Mouse (Mus musculus): ENCODE data around the gene Srgap3. TPM values are rescaled to one million over a fixed set of nuclear protein-coding genes. Genes with fewer than 3 reads are reported as not detected.

Gene Srgap3
- polyA plus RNA-seq, 1 experiment from 2014 or later, result 31.4 TPM

DNA sequence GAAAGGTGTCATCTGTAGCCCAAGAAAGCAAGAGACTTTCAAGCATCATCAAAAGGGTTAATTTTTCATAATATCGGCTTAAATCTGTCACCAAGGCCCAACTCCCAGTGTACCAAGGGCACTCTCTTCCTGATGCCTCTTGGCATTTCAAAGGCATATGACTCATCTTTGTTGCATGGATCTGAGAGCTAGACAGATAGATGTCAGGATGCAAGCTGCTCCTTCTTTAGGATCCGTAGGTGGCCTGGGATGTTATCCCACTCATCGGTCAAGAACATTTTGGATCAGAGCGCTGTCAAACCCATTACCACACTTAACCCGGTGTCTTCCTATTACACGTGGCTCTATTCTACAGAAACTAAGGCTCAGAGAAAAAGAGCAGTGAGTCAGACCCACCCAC is 192.1 kb downstream of the Srgap3 start:
- Histone ChIP-seq H3K4me1 (ENCODE audit: control insufficient read depth, insufficient read depth, low read length) (no peaks in the 10 kb centered on the region), H3K27me3 (replicated peaks; ENCODE audit: control insufficient read depth, insufficient read depth, low read length) (no peaks in the 10 kb centered on the region), H3K4me3 (ENCODE audit: low read depth, low read length) (no peak overlapping the region), H3K27ac (ENCODE audit: low read depth, low read length) (no peak overlapping the region), H3K9ac (ENCODE audit: low read length) (no peak overlapping the region), H3K4me2 (ENCODE audit: low read length) (no peak overlapping the region), H3K36me3 (ENCODE audit: control insufficient read depth, insufficient read depth, low read length) (peaks cover 59% of the 10 kb centered on the region), H3K9me3 (replicated peaks; ENCODE audit: control insufficient read depth, low read length) (no peaks in the 10 kb centered on the region)
- DNase-seq (ENCODE audit: low spot score) (no peak), ATAC-seq (no peak)
- 95% methylated on average over 6 of the region's 6 CpGs for WGBS

DNA sequence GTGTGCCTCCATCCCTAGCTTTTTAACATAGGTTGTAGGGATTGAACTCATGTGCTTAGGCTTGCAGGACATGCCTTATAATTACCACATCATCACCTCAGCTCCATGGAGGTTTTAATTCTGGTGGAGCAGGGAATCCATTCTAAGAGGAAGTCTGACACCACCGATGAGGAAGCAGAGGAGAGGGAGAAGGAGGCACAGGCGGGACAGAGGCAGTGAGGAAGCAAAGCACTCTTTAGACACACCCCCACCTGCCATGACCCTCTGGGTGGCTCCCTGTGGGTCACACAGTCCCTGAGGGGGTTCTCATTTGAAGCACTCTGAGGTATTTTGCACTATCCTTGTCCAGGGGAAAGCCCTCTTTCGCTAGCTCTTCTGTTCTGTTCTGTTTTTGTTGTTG is 194.5 kb downstream of the Srgap3 start:
- Histone ChIP-seq H3K4me2 (ENCODE audit: low read length) (no peak overlapping the region), H3K36me3 (ENCODE audit: control insufficient read depth, insufficient read depth, low read length) (peaks cover 53% of the 10 kb centered on the region), H3K9me3 (replicated peaks; ENCODE audit: control insufficient read depth, low read length) (no peaks in the 10 kb centered on the region), H3K4me3 (ENCODE audit: low read depth, low read length) (no peak overlapping the region), H3K27me3 (replicated peaks; ENCODE audit: control insufficient read depth, insufficient read depth, low read length) (no peaks in the 10 kb centered on the region), H3K27ac (ENCODE audit: low read depth, low read length) (no peak overlapping the region), H3K4me1 (ENCODE audit: control insufficient read depth, insufficient read depth, low read length) (no peaks in the 10 kb centered on the region), H3K9ac (ENCODE audit: low read length) (no peak overlapping the region)
- ATAC-seq, result no peak
- WGBS, result 90% methylated on average over 3 of the region's 3 CpGs
- no peak for DNase-seq (ENCODE audit: low spot score)

- H3K4me2 ChIP-seq (ENCODE audit: low read length), result no peak overlapping the region
- 85% methylated on average over 5 of the region's 5 CpGs for WGBS
- DNase-seq (ENCODE audit: low spot score) (no peak), ATAC-seq (no peak)
- H3K4me3 ChIP-seq (ENCODE audit: low read depth, low read length), result no peak overlapping the region
- H3K36me3 ChIP-seq (ENCODE audit: control insufficient read depth, insufficient read depth, low read length), result peaks cover 52% of the 10 kb centered on the region
- no peak overlapping the region for H3K9ac ChIP-seq (ENCODE audit: low read length)
- H3K9me3 ChIP-seq (replicated peaks; ENCODE audit: control insufficient read depth, low read length), result no peaks in the 10 kb centered on the region
- no peaks in the 10 kb centered on the region for H3K27me3 ChIP-seq (replicated peaks; ENCODE audit: control insufficient read depth, insufficient read depth, low read length)
- no peaks in the 10 kb centered on the region for H3K4me1 ChIP-seq (ENCODE audit: control insufficient read depth, insufficient read depth, low read length)
- no peak overlapping the region for H3K27ac ChIP-seq (ENCODE audit: low read depth, low read length)
Observed at GRCm38 (mm10) chr6:112752007-112752406, 195.1 kb downstream of the Srgap3 start.

- ATAC-seq, result no peak
- no peak overlapping the region for H3K9ac ChIP-seq (ENCODE audit: low read length)
- no peaks in the 10 kb centered on the region for H3K27me3 ChIP-seq (replicated peaks; ENCODE audit: control insufficient read depth, insufficient read depth, low read length)
- no peaks in the 10 kb centered on the region for H3K4me1 ChIP-seq (ENCODE audit: control insufficient read depth, insufficient read depth, low read length)
- H3K9me3 ChIP-seq (replicated peaks; ENCODE audit: control insufficient read depth, low read length), result no peaks in the 10 kb centered on the region
- no peak overlapping the region for H3K4me2 ChIP-seq (ENCODE audit: low read length)
- no peak overlapping the region for H3K4me3 ChIP-seq (ENCODE audit: low read depth, low read length)
- DNase-seq (ENCODE audit: low spot score), result no peak
- WGBS, result 93% methylated on average over 2 of the region's 2 CpGs
- H3K36me3 ChIP-seq (ENCODE audit: control insufficient read depth, insufficient read depth, low read length), result peaks cover 92% of the 10 kb centered on the region
- H3K27ac ChIP-seq (ENCODE audit: low read depth, low read length), result no peak overlapping the region
Observed at GRCm38 (mm10) chr6:112742297-112742696, 204.8 kb downstream of the Srgap3 start.

GRCm38 (mm10) chr6:112741766-112742165 is 205.3 kb downstream of the Srgap3 start:
- H3K27me3 ChIP-seq (replicated peaks; ENCODE audit: control insufficient read depth, insufficient read depth, low read length), result no peaks in the 10 kb centered on the region
- H3K36me3 ChIP-seq (ENCODE audit: control insufficient read depth, insufficient read depth, low read length), result peaks cover 93% of the 10 kb centered on the region
- H3K4me1 ChIP-seq (ENCODE audit: control insufficient read depth, insufficient read depth, low read length), result no peaks in the 10 kb centered on the region
- ATAC-seq (no peak), DNase-seq (ENCODE audit: low spot score) (no peak)
- no peak overlapping the region for H3K4me3 ChIP-seq (ENCODE audit: low read depth, low read length)
- no peak overlapping the region for H3K27ac ChIP-seq (ENCODE audit: low read depth, low read length)
- H3K9me3 ChIP-seq (replicated peaks; ENCODE audit: control insufficient read depth, low read length), result no peaks in the 10 kb centered on the region
- no peak overlapping the region for H3K4me2 ChIP-seq (ENCODE audit: low read length)
- no peak overlapping the region for H3K9ac ChIP-seq (ENCODE audit: low read length)
- WGBS, result 93% methylated on average over 5 of the region's 5 CpGs

DNA sequence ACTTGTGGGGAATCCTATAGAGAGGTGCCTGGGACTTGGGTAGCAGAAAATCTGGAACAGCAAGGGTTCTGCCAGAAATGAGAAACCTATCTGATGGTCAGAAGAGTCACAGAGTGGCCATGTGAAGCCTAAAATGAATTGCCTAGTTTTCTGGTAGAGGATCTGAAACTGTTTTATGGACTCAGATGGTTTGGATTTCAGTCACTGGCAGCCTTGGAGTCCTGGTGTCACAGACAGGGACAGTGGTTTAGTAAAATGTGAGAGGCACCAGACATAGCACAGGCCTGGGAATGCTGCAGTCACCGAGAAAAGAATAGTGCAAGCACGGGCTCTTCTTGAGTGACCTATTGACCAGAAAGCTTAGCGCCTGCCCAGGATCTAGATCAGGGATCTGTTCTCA is 207.4 kb downstream of the Srgap3 start:
- Histone ChIP-seq H3K27ac (ENCODE audit: low read depth, low read length) (no peak overlapping the region), H3K4me1 (ENCODE audit: control insufficient read depth, insufficient read depth, low read length) (no peaks in the 10 kb centered on the region), H3K36me3 (ENCODE audit: control insufficient read depth, insufficient read depth, low read length) (peaks cover 96% of the 10 kb centered on the region), H3K4me2 (ENCODE audit: low read length) (no peak overlapping the region), H3K9ac (ENCODE audit: low read length) (no peak overlapping the region), H3K9me3 (replicated peaks; ENCODE audit: control insufficient read depth, low read length) (no peaks in the 10 kb centered on the region), H3K4me3 (ENCODE audit: low read depth, low read length) (no peak overlapping the region), H3K27me3 (replicated peaks; ENCODE audit: control insufficient read depth, insufficient read depth, low read length) (no peaks in the 10 kb centered on the region)
- DNase-seq (ENCODE audit: low spot score) (no peak), ATAC-seq (no peak)
- WGBS, result 97% methylated on average over 3 of the region's 3 CpGs

GRCm38 (mm10) chr6:112738924-112739323 is 208.1 kb downstream of the Srgap3 start:
- Histone ChIP-seq H3K9me3 (replicated peaks; ENCODE audit: control insufficient read depth, low read length) (no peaks in the 10 kb centered on the region), H3K27me3 (replicated peaks; ENCODE audit: control insufficient read depth, insufficient read depth, low read length) (no peaks in the 10 kb centered on the region), H3K4me3 (ENCODE audit: low read depth, low read length) (no peak overlapping the region), H3K4me1 (ENCODE audit: control insufficient read depth, insufficient read depth, low read length) (no peaks in the 10 kb centered on the region), H3K36me3 (ENCODE audit: control insufficient read depth, insufficient read depth, low read length) (peaks cover 97% of the 10 kb centered on the region), H3K4me2 (ENCODE audit: low read length) (no peak overlapping the region), H3K27ac (ENCODE audit: low read depth, low read length) (no peak overlapping the region), H3K9ac (ENCODE audit: low read length) (no peak overlapping the region)
- DNase-seq (ENCODE audit: low spot score) (no peak), ATAC-seq (no peak)
- 91% methylated on average over 6 of the region's 6 CpGs for WGBS

DNA sequence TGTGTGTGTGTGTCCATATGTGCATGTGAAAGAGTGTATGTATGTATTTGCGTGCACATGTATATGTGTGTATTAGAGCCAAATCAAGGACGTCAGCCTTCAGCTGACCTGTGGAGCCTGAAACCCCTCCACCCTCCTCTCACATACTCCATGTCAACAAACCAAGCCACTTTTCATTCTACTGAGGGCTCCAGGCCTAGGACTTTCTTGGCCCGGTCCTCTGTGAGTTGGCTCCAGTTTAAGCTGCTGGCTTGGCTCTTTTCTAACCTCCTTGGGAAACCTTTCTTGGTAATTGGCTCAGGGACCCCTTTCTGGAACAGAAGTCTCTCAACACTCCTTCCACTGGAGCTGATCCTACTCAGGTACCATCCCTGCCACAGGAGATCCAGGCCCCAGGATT is 210.6 kb downstream of the Srgap3 start:
- no peak overlapping the region for H3K27ac ChIP-seq (ENCODE audit: low read depth, low read length)
- WGBS, result 88% methylated on average over 3 of the region's 3 CpGs

DNA sequence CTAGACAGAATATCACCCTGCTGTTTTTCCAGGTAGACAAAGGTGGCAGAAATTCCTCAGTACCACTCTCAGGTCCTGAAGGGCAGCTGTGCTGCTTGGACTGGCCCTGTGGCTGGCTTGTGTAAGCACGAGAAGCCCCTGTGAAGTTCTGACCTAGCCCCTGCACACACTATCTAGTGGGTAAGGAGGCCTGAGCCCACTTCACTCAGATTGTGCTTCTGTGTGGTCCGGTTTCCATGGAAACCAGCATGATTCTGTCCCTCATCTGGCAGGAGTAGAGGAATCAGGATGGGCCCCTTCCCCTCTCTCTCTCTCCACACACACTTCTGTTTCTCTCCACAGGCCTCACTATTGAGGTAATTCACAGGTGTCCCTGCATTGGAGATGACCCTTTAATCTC is 212.0 kb downstream of the Srgap3 start:
- Histone ChIP-seq H3K4me3 (ENCODE audit: low read depth, low read length) (no peak overlapping the region), H3K4me2 (ENCODE audit: low read length) (no peak overlapping the region), H3K9ac (ENCODE audit: low read length) (no peak overlapping the region), H3K9me3 (replicated peaks; ENCODE audit: control insufficient read depth, low read length) (no peaks in the 10 kb centered on the region), H3K36me3 (ENCODE audit: control insufficient read depth, insufficient read depth, low read length) (peaks cover 91% of the 10 kb centered on the region), H3K27ac (ENCODE audit: low read depth, low read length) (no peak overlapping the region), H3K4me1 (ENCODE audit: control insufficient read depth, insufficient read depth, low read length) (no peaks in the 10 kb centered on the region), H3K27me3 (replicated peaks; ENCODE audit: control insufficient read depth, insufficient read depth, low read length) (no peaks in the 10 kb centered on the region)
- WGBS, result 81% methylated on average over 2 of the region's 2 CpGs
- DNase-seq (ENCODE audit: low spot score) (peak; percentile 36), ATAC-seq (no peak)

More for the DNA sequence above, 210.6 kb downstream of the Srgap3 start:
- Histone ChIP-seq H3K4me2 (ENCODE audit: low read length) (no peak overlapping the region), H3K27me3 (replicated peaks; ENCODE audit: control insufficient read depth, insufficient read depth, low read length) (no peaks in the 10 kb centered on the region), H3K4me3 (ENCODE audit: low read depth, low read length) (no peak overlapping the region), H3K9me3 (replicated peaks; ENCODE audit: control insufficient read depth, low read length) (no peaks in the 10 kb centered on the region), H3K36me3 (ENCODE audit: control insufficient read depth, insufficient read depth, low read length) (peaks cover 97% of the 10 kb centered on the region), H3K4me1 (ENCODE audit: control insufficient read depth, insufficient read depth, low read length) (no peaks in the 10 kb centered on the region), H3K9ac (ENCODE audit: low read length) (no peak overlapping the region)
- ATAC-seq, result no peak
- DNase-seq (ENCODE audit: low spot score), result no peak

Data from forebrain, embryonic 14.5 days (tissue).